Mouse (Mus musculus) thymus, postnatal 25 days (tissue): ENCODE data around the gene Thra.

Source experiments
- DNase-seq: peaks from one replicate; pipeline ENCODE4 v3.0.0; 2022

The Thra gene

GRCm38 (mm10) chr11:98740393-98741050 is at the start of gene Thra:
Gene Thra, plus strand, starts transcription at chr11:98740638.
- peak; percentile 38 for DNase-seq

- DNase-seq, result peak; percentile 84
Measured at GRCm38 (mm10) chr11:98693201-98693600, 47.2 kb upstream of the Thra start.

GRCm38 (mm10) chr11:98693746-98694145 is 46.7 kb upstream of the Thra start:
- DNase-seq, result no peak

- DNase-seq, result no peak
Measured at GRCm38 (mm10) chr11:98694301-98694700, 46.1 kb upstream of the Thra start.

- DNase-seq, result no peak
Measured at GRCm38 (mm10) chr11:98695408-98695807, 45.0 kb upstream of the Thra start.

GRCm38 (mm10) chr11:98696454-98697216 is 43.8 kb upstream of the Thra start:
- no peak for DNase-seq

- no peak for DNase-seq
Measured at GRCm38 (mm10) chr11:98697225-98697624, 43.2 kb upstream of the Thra start.

- DNase-seq, result no peak
Measured at GRCm38 (mm10) chr11:98698849-98699640, 41.4 kb upstream of the Thra start.

- DNase-seq, result peak; percentile 80
Measured at GRCm38 (mm10) chr11:98699911-98700310, 40.5 kb upstream of the Thra start.

GRCm38 (mm10) chr11:98701213-98701670 is 39.2 kb upstream of the Thra start, which contains the start of gene Csf3:
Gene Csf3, plus strand, starts transcription at chr11:98701263.
- no peak for DNase-seq

- DNase-seq, result no peak
Measured at GRCm38 (mm10) chr11:98702323-98702722, 38.1 kb upstream of the Thra start.

GRCm38 (mm10) chr11:98705021-98705420 is 35.4 kb upstream of the Thra start:
- no peak for DNase-seq

GRCm38 (mm10) chr11:98707401-98708281 is 32.8 kb upstream of the Thra start:
- DNase-seq, result no peak

GRCm38 (mm10) chr11:98708282-98708956 is 32.0 kb upstream of the Thra start:
- DNase-seq, result no peak

GRCm38 (mm10) chr11:98709001-98709741 is 31.3 kb upstream of the Thra start:
- DNase-seq, result no peak

GRCm38 (mm10) chr11:98710416-98711045 is 29.9 kb upstream of the Thra start:
- peak; percentile 74 for DNase-seq

GRCm38 (mm10) chr11:98711046-98711434 is 29.4 kb upstream of the Thra start:
- DNase-seq, result no peak

- DNase-seq, result peak; percentile 42
Measured at GRCm38 (mm10) chr11:98712009-98712408, 28.4 kb upstream of the Thra start.

- no peak for DNase-seq
Measured at GRCm38 (mm10) chr11:98713703-98714102, 26.7 kb upstream of the Thra start.

GRCm38 (mm10) chr11:98715946-98716345 is 24.5 kb upstream of the Thra start:
- no peak for DNase-seq
